Mouse (Mus musculus): ENCODE measurements at regions not wholly inside any gene's neighbourhood (a gene's known extent, or its start where the extent isn't known, plus 50 kb on each side); places are given as distances from the start of the nearest gene placed in this dataset.

- no peaks in the 10 kb centered on the region for H3K4me1 ChIP-seq (ENCODE audit: insufficient read depth, low read depth, low read length)
- H3K27me3 ChIP-seq (ENCODE audit: insufficient read depth, low read length) = no peaks in the 10 kb centered on the region; the same call in 1 of the 2 replicates
- TF ChIP-seq GATA2 (IDR thresholded peaks at IDR 0.05; ENCODE audit: borderline replicate concordance, low read depth, low read length) (no peak), CTCF (IDR thresholded peaks at IDR 0.05; ENCODE audit: low read depth, low read length) (no peak)
- no peak overlapping the region for H3K4me3 ChIP-seq (ENCODE audit: low read depth, low read length)
- H3K9me3 ChIP-seq (replicated peaks) = no peaks in the 10 kb centered on the region
- ATAC-seq (ENCODE audit: extremely low read depth, insufficient number of reproducible peaks, low FRiP score, poor library complexity, severe bottlenecking) = no peak
- no peak for DNase-seq (ENCODE audit: low spot score)
- no peaks in the 10 kb centered on the region for H3K36me3 ChIP-seq (replicated peaks)
Observed at GRCm38 (mm10) chr13:101527691-101528090, 240.3 kb downstream of the Pik3r1 start.

GRCm38 (mm10) chr13:101524781-101525180 lies 243.2 kb downstream of the Pik3r1 start:
- ATAC-seq (ENCODE audit: extremely low read depth, insufficient number of reproducible peaks, low FRiP score, poor library complexity, severe bottlenecking) (no peak), DNase-seq (ENCODE audit: low spot score) (no peak)
- no peaks in the 10 kb centered on the region for H3K4me1 ChIP-seq (ENCODE audit: insufficient read depth, low read depth, low read length)
- TF ChIP-seq POLR2AphosphoS5 (IDR thresholded peaks at IDR 0.05; ENCODE audit: insufficient replicate concordance, low read depth, low read length) (no peak), GATA1 (IDR thresholded peaks at IDR 0.05; ENCODE audit: borderline replicate concordance, low read length) (no peak), CTCF (IDR thresholded peaks at IDR 0.05; ENCODE audit: low read depth, low read length) (no peak), GATA2 (IDR thresholded peaks at IDR 0.05; ENCODE audit: borderline replicate concordance, low read depth, low read length) (no peak), TAL1 (conservative IDR thresholded peaks at IDR 0.05; ENCODE audit: low read depth, low read length) (no peak)
- no peak overlapping the region for H3K4me3 ChIP-seq (ENCODE audit: low read depth, low read length)
- H3K27me3 ChIP-seq (ENCODE audit: insufficient read depth, low read length) = no peaks in the 10 kb centered on the region; the same call in 1 of the 2 replicates
- H3K36me3 ChIP-seq (replicated peaks) = no peaks in the 10 kb centered on the region
- no peaks in the 10 kb centered on the region for H3K9me3 ChIP-seq (replicated peaks)

DNA sequence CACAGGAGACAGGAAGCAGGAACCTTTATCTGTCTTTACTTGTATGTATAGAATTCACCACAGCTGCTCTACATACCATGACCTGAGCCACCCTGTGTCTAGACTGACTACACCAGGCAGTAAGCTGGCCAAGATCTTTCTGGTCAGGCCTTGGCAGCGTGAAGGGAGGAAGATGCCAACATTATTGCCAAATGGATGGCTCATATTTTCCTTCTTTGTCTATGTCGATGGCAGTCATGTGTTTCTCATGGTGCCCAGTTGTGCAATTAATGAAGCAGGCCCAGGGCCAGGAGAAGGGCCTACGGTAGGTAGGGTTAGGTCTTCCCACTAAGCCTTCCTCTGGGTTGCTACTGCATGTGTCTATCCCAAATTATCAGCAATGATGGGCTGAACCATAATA lies 243.8 kb downstream of the Pik3r1 start:
- Histone ChIP-seq H3K36me3 (replicated peaks) (no peaks in the 10 kb centered on the region), H3K27me3 (ENCODE audit: insufficient read depth, low read length) (no peaks in the 10 kb centered on the region; the same call in 1 of the 2 replicates), H3K9me3 (replicated peaks) (no peaks in the 10 kb centered on the region), H3K4me3 (ENCODE audit: low read depth, low read length) (no peak overlapping the region), H3K4me1 (ENCODE audit: insufficient read depth, low read depth, low read length) (no peaks in the 10 kb centered on the region)
- ATAC-seq (ENCODE audit: extremely low read depth, insufficient number of reproducible peaks, low FRiP score, poor library complexity, severe bottlenecking) (no peak), DNase-seq (ENCODE audit: low spot score) (no peak)
- TF ChIP-seq GATA1 (IDR thresholded peaks at IDR 0.05; ENCODE audit: borderline replicate concordance, low read length) (no peak), POLR2AphosphoS5 (IDR thresholded peaks at IDR 0.05; ENCODE audit: insufficient replicate concordance, low read depth, low read length) (no peak), CTCF (IDR thresholded peaks at IDR 0.05; ENCODE audit: low read depth, low read length) (no peak), GATA2 (IDR thresholded peaks at IDR 0.05; ENCODE audit: borderline replicate concordance, low read depth, low read length) (no peak), TAL1 (conservative IDR thresholded peaks at IDR 0.05; ENCODE audit: low read depth, low read length) (no peak)

- no peaks in the 10 kb centered on the region; the same call in 1 of the 2 replicates for H3K27me3 ChIP-seq (ENCODE audit: insufficient read depth, low read length)
- no peaks in the 10 kb centered on the region for H3K4me1 ChIP-seq (ENCODE audit: insufficient read depth, low read depth, low read length)
- ATAC-seq (ENCODE audit: extremely low read depth, insufficient number of reproducible peaks, low FRiP score, poor library complexity, severe bottlenecking) (no peak), DNase-seq (ENCODE audit: low spot score) (no peak)
- TF ChIP-seq POLR2AphosphoS5 (IDR thresholded peaks at IDR 0.05; ENCODE audit: insufficient replicate concordance, low read depth, low read length) = no peak
- TF ChIP-seq CTCF (IDR thresholded peaks at IDR 0.05; ENCODE audit: low read depth, low read length) = no peak
- no peak for TF ChIP-seq GATA1 (IDR thresholded peaks at IDR 0.05; ENCODE audit: borderline replicate concordance, low read length)
- no peak for TF ChIP-seq GATA2 (IDR thresholded peaks at IDR 0.05; ENCODE audit: borderline replicate concordance, low read depth, low read length)
- TF ChIP-seq TAL1 (conservative IDR thresholded peaks at IDR 0.05; ENCODE audit: low read depth, low read length) = no peak
- H3K9me3 ChIP-seq (replicated peaks) = no peaks in the 10 kb centered on the region
- no peaks in the 10 kb centered on the region for H3K36me3 ChIP-seq (replicated peaks)
- H3K4me3 ChIP-seq (ENCODE audit: low read depth, low read length) = no peak overlapping the region
Observed at GRCm38 (mm10) chr13:101523492-101523891, 244.5 kb downstream of the Pik3r1 start.

DNA sequence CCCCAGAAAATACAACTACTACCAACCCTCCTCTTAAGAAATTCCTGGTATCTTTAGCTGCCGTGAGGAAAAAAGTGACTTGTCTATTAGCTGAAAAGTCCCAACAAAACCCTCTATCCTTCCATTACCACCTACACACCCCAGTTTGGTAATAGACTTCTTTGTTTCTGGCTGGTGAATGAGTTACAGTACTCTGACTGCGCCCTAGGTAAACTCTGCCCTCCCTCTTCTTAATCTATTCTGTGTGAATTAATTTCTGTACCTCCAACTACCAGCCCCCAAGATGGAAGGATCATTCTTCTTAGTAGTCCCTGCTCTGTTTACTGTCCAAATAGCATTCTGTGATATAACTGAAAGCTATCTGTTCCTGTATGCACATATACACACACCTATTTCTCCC lies 245.4 kb downstream of the Pik3r1 start:
- H3K9me3 ChIP-seq (replicated peaks) = no peaks in the 10 kb centered on the region
- H3K36me3 ChIP-seq (replicated peaks) = no peaks in the 10 kb centered on the region
- DNase-seq (ENCODE audit: low spot score) (no peak), ATAC-seq (ENCODE audit: extremely low read depth, insufficient number of reproducible peaks, low FRiP score, poor library complexity, severe bottlenecking) (no peak)
- no peak overlapping the region for H3K4me3 ChIP-seq (ENCODE audit: low read depth, low read length)
- no peaks in the 10 kb centered on the region for H3K4me1 ChIP-seq (ENCODE audit: insufficient read depth, low read depth, low read length)
- TF ChIP-seq TAL1 (conservative IDR thresholded peaks at IDR 0.05; ENCODE audit: low read depth, low read length) (no peak), GATA2 (IDR thresholded peaks at IDR 0.05; ENCODE audit: borderline replicate concordance, low read depth, low read length) (no peak), GATA1 (IDR thresholded peaks at IDR 0.05; ENCODE audit: borderline replicate concordance, low read length) (no peak), POLR2AphosphoS5 (IDR thresholded peaks at IDR 0.05; ENCODE audit: insufficient replicate concordance, low read depth, low read length) (no peak), CTCF (IDR thresholded peaks at IDR 0.05; ENCODE audit: low read depth, low read length) (no peak)
- no peaks in the 10 kb centered on the region; the same call in 1 of the 2 replicates for H3K27me3 ChIP-seq (ENCODE audit: insufficient read depth, low read length)

DNA sequence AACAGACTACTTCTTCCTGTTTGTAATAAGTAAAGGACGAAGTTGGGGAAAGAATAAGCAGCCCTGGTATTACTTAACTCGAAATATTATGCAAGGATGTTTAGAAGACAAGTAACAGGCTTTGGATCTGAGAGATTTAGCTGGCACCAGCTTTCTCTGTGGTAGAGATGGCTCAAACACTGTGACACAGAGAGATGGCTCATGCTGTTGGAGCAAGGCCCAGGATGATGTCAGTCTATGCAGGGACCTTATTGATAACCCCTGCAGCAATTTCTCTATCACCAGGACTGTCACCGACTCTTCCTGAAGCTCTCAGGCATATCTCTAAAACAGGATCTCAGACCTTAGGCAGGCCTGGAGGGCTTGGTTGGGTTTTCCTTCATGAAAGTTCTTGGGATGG lies 254.7 kb downstream of the Pik3r1 start:
- Histone ChIP-seq H3K27me3 (ENCODE audit: insufficient read depth, low read length) (peaks cover 5% of the 10 kb centered on the region; the same call in 1 of the 2 replicates), H3K9me3 (replicated peaks) (no peaks in the 10 kb centered on the region), H3K4me3 (ENCODE audit: low read depth, low read length) (no peak overlapping the region), H3K36me3 (replicated peaks) (no peaks in the 10 kb centered on the region), H3K4me1 (ENCODE audit: insufficient read depth, low read depth, low read length) (no peaks in the 10 kb centered on the region)
- DNase-seq (ENCODE audit: low spot score) = no peak
- TF ChIP-seq CTCF (IDR thresholded peaks at IDR 0.05; ENCODE audit: low read depth, low read length) (no peak), GATA1 (IDR thresholded peaks at IDR 0.05; ENCODE audit: borderline replicate concordance, low read length) (no peak), GATA2 (IDR thresholded peaks at IDR 0.05; ENCODE audit: borderline replicate concordance, low read depth, low read length) (no peak), POLR2AphosphoS5 (IDR thresholded peaks at IDR 0.05; ENCODE audit: insufficient replicate concordance, low read depth, low read length) (no peak), TAL1 (conservative IDR thresholded peaks at IDR 0.05; ENCODE audit: low read depth, low read length) (no peak)
- no peak for ATAC-seq (ENCODE audit: extremely low read depth, insufficient number of reproducible peaks, low FRiP score, poor library complexity, severe bottlenecking)

All from G1E (cell line).